Mouse (Mus musculus) cerebellum, adult 2 months (tissue): ENCODE measurements around the gene Lnp1.

Experiments used
- CTCF ChIP-seq: fragments of 200-500 bp; IDR thresholded peaks from 2 replicates; pipeline ENCODE4 v1.5.1; 2011; ENCODE audit warnings: low read depth, mild to moderate bottlenecking, control low read depth, low read length, moderate library complexity, borderline replicate concordance; ENCODE audit not compliant: insufficient read depth
- POLR2A ChIP-seq: fragments of 200-500 bp; IDR thresholded peaks from 2 replicates; pipeline ENCODE4 v1.6.1; 2011; ENCODE audit warnings: low read length, control low read depth, borderline replicate concordance; ENCODE audit not compliant: insufficient read depth

DNA sequence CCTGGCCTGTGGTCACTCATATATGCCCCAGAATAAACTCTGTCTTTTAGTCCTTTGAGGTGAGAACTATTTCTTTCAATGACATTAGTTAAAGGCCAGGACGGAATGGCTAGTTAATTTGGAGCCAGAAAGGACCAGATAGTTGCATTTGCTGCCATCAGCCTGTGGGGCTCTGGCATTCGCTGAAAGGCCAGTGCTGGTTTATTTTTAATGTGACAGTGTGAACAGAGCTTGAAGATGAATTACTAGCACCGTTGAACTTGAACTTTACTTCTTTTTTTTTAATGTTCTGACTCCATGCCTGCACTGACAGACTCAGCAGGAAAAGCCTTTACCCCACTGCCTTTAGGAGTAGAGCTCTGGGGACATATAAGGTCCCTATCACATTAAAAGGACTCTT is 46.8 kb upstream of the Lnp1 start:
- no peak for TF ChIP-seq CTCF
- no peak for TF ChIP-seq POLR2A
